Mouse (Mus musculus): ENCODE results near the gene Aida. TPM values are rescaled to one million over a fixed set of nuclear protein-coding genes. Genes with fewer than 3 reads are reported as not detected.

Gene Aida
- total and polyA plus RNA-seq, 2 experiments from 2014 or later = 19.6 to 26.8 TPM

DNA sequence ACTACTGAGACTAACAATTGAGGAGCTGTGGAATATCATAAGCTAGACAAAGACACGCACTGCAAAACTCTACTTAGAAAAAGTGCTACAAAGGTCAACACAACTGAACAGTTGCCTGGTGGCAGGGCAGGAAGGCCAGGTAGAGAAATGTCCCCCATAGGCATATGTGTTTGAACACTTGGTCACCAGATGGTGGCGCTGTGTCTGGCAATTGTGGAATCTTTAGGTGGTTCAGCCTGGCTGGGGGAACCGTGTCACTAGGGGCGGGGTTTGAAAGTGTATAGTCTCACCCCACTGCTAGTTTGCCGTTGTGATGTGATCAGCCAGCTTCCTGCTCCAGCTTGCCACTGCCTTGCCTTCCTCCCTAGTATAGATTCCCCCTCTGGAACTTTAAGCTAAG, 78.3 kb downstream of the Aida start:
- DNase-seq (ENCODE audit: low spot score) = no peak
- Histone ChIP-seq H3K9ac (replicated peaks; ENCODE audit: low read depth, low read length) (no peak overlapping the region), H3K4me1 (ENCODE audit: control insufficient read depth, insufficient read depth) (no peaks in the 10 kb centered on the region), H3K4me3 (ENCODE audit: low read depth, low read length) (no peak overlapping the region), H3K9me3 (replicated peaks; ENCODE audit: control insufficient read depth, low read length) (no peaks in the 10 kb centered on the region), H3K36me3 (replicated peaks; ENCODE audit: control insufficient read depth, insufficient read depth, low read length) (no peaks in the 10 kb centered on the region), H3K27me3 (ENCODE audit: control insufficient read depth, insufficient read depth, low read length) (no peaks in the 10 kb centered on the region), H3K27ac (ENCODE audit: low read depth) (no peak overlapping the region), H3K4me2 (ENCODE audit: low read depth, low read length) (no peak overlapping the region)
- 71% methylated on average over 5 of the region's 5 CpGs for WGBS
- no peak for ATAC-seq (ENCODE audit: insufficient read depth, low read depth)
- TF ChIP-seq EP300 (IDR thresholded peaks at IDR 0.05; ENCODE audit: low read depth) = no peak
- no peak for TF ChIP-seq CTCF (IDR thresholded peaks at IDR 0.05; ENCODE audit: low read depth)

Other genes starting within 250 kb of the Aida start
- 8.1 and 11.9 TPM in 2 replicates for gene Disp1, start 75.1 kb upstream of the Aida start, total RNA-seq (2014; rRNA removed; ENCODE audit: low replicate concordance)
- 5.8 and 6.0 TPM in 2 replicates for gene Disp1, start 75.1 kb upstream of the Aida start, polyA plus RNA-seq (2015; fragmentation: Nextera tagmentation; extraction: Ambion mirVana)
- gene Brox, start 679 bp downstream of the Aida start, total RNA-seq (2014; rRNA removed; ENCODE audit: low replicate concordance) = 41.9 and 43.9 TPM in 2 replicates
- gene Brox, start 679 bp downstream of the Aida start, polyA plus RNA-seq (2015; fragmentation: Nextera tagmentation; extraction: Ambion mirVana) = 37.4 and 38.3 TPM in 2 replicates
- gene Mia3, start 73.0 kb downstream of the Aida start, total RNA-seq (2014; rRNA removed; ENCODE audit: low replicate concordance) = 55.1 and 168 TPM in 2 replicates
- gene Mia3, start 73.0 kb downstream of the Aida start, polyA plus RNA-seq (2015; fragmentation: Nextera tagmentation; extraction: Ambion mirVana) = 41.3 and 46.0 TPM in 2 replicates
- gene Taf1a, start 92.4 kb downstream of the Aida start, total RNA-seq (2014; rRNA removed; ENCODE audit: low replicate concordance) = 0.11 and 7.4 TPM in 2 replicates
- gene Taf1a, start 92.4 kb downstream of the Aida start, polyA plus RNA-seq (2015; fragmentation: Nextera tagmentation; extraction: Ambion mirVana) = 8.5 and 9.2 TPM in 2 replicates
- gene Hhipl2, start 121.6 kb downstream of the Aida start, total RNA-seq (2014; rRNA removed; ENCODE audit: low replicate concordance) = not detected in 2 replicates
- 0.04 TPM in 1 of 2 replicates, not detected in the other for gene Hhipl2, start 121.6 kb downstream of the Aida start, polyA plus RNA-seq (2015; fragmentation: Nextera tagmentation; extraction: Ambion mirVana)